14 mouse cellular contexts compared by ENCODE assay signal in genomic region chr11:98445238-98445637, GRCm38 (mm10). TPM values are rescaled to one million over a fixed set of nuclear protein-coding genes. Genes with fewer than 3 reads are reported as not detected.
DNase-seq lines count a peak whose midpoint lies in the region; ATAC-seq and TF ChIP-seq lines count a peak whose summit lies in the region.
"Had no signal": no experiment of that assay in that cellular context is flagged by ENCODE, and none has a peak within 500 bp of the region (broad histone marks: within the 10 kb centered on the region; RNA-seq: fewer than 3 reads in every experiment).

No protein-coding gene starts in this region.

- peak; percentile 32 for DNase-seq in lung, adult 2 months
- DNase-seq in lung, postnatal 25 days (ENCODE audit: low spot score), result no peak
- DNase-seq in lung, embryonic 14.5 days, result peak; percentile 61
- no peak for DNase-seq in stomach, postnatal 0 days (ENCODE audit: low spot score)
- no peak for DNase-seq in embryo, embryonic 10 days (ENCODE audit: low spot score)
- DNase-seq in adrenal gland, adult 8-10 months, result no peak
- DNase-seq: cerebellum, adult 9-11 months; heart, postnatal 14 days; right cerebral cortex, postnatal 14 days had no signal

- H3K4me3 ChIP-seq in lung, adult 2 months (replicated peaks; ENCODE audit: extremely low read depth, low read depth, low read length), result no peak overlapping the region
- no peak overlapping the region for H3K4me3 ChIP-seq in kidney, embryonic 16.5 days (ENCODE audit: low read length)
- no peak overlapping the region for H3K4me3 ChIP-seq in lung, embryonic 14.5 days (ENCODE audit: low read depth, low read length)
- no peak overlapping the region for H3K4me3 ChIP-seq in stomach, postnatal 0 days (ENCODE audit: low read depth, low read length)
- H3K4me3 ChIP-seq in forebrain, embryonic 15.5 days, result no peak overlapping the region
- H3K4me3 ChIP-seq: megakaryocyte, embryonic 14.5 days had no signal

- ATAC-seq in kidney, embryonic 16.5 days (ENCODE audit: low FRiP score, low TSS enrichment), result no peak
- peak; percentile 29; the same call in 1 of the 2 replicates for ATAC-seq in lung, embryonic 14.5 days (ENCODE audit: insufficient read depth)
- ATAC-seq in stomach, postnatal 0 days (ENCODE audit: low FRiP score, low TSS enrichment), result no peak
- no peak for ATAC-seq in forebrain, embryonic 15.5 days (replicated peaks)
- ATAC-seq: CD4-positive, CD25-positive, alpha-beta regulatory T cell, adult 4 months had no signal

- 25% methylated on average over 1 of the region's 1 CpGs for WGBS in lung, adult 2 months
- WGBS in kidney, embryonic 16.5 days, result 32% methylated on average over 1 of the region's 1 CpGs
- WGBS in lung, embryonic 14.5 days, result 0% methylated on average over 1 of the region's 1 CpGs
- 15% methylated on average over 1 of the region's 1 CpGs for WGBS in stomach, postnatal 0 days
- 58% methylated on average over 1 of the region's 1 CpGs for WGBS in forebrain, embryonic 15.5 days

- no peak for TF ChIP-seq POLR2A in lung, adult 2 months (IDR thresholded peaks at IDR 0.05; ENCODE audit: borderline replicate concordance, extremely low read depth, low read depth, low read length)

- TF ChIP-seq CTCF in lung, adult 2 months (IDR thresholded peaks at IDR 0.05; ENCODE audit: insufficient read depth, low read length), result no peak
- TF ChIP-seq CTCF in lung, embryonic 14.5 days (IDR thresholded peaks at IDR 0.05; ENCODE audit: low read depth), result no peak
- TF ChIP-seq CTCF in stomach, postnatal 0 days (IDR thresholded peaks at IDR 0.05; ENCODE audit: low read depth), result no peak

- 0 out of 2 replicates have a peak, but pooled peaks cover 4% of the 10 kb centered on the region for H3K27me3 ChIP-seq in kidney, embryonic 16.5 days (ENCODE audit: insufficient read depth, low read length)
- H3K27me3 ChIP-seq in lung, embryonic 14.5 days (ENCODE audit: insufficient read depth, low read length), result peaks cover 23% of the 10 kb centered on the region
- H3K27me3 ChIP-seq in stomach, postnatal 0 days (ENCODE audit: control insufficient read depth, insufficient read depth, low read length), result no peaks in the 10 kb centered on the region
- peaks cover 25% of the 10 kb centered on the region; the same call in 1 of the 2 replicates for H3K27me3 ChIP-seq in forebrain, embryonic 15.5 days

- H3K36me3 ChIP-seq in kidney, embryonic 16.5 days (ENCODE audit: insufficient read depth, low read length), result no peaks in the 10 kb centered on the region
- no peaks in the 10 kb centered on the region for H3K36me3 ChIP-seq in lung, embryonic 14.5 days (ENCODE audit: insufficient read depth)
- H3K36me3 ChIP-seq in stomach, postnatal 0 days (ENCODE audit: control insufficient read depth, insufficient read depth, low read length), result no peaks in the 10 kb centered on the region
- H3K36me3 ChIP-seq in forebrain, embryonic 15.5 days, result no peaks in the 10 kb centered on the region

- peak overlapping the region; percentile 99 for H3K27ac ChIP-seq in kidney, embryonic 16.5 days (ENCODE audit: low read length)
- H3K27ac ChIP-seq in lung, embryonic 14.5 days (ENCODE audit: low read depth), result peak overlapping the region; percentile 94
- peak overlapping the region; percentile 87 for H3K27ac ChIP-seq in stomach, postnatal 0 days (replicated peaks)
- H3K27ac ChIP-seq in forebrain, embryonic 15.5 days (replicated peaks), result no peak overlapping the region

- no peak overlapping the region for H3K9ac ChIP-seq in kidney, embryonic 16.5 days (replicated peaks; ENCODE audit: low read length)
- H3K9ac ChIP-seq in lung, embryonic 14.5 days, result no peak overlapping the region
- H3K9ac ChIP-seq in stomach, postnatal 0 days (ENCODE audit: low read length), result no peak overlapping the region
- H3K9ac ChIP-seq in forebrain, embryonic 15.5 days (replicated peaks), result no peak overlapping the region

- no peaks in the 10 kb centered on the region; the same call in 1 of the 2 replicates for H3K4me1 ChIP-seq in lung, adult 2 months (ENCODE audit: control insufficient read depth, insufficient read depth, low read length)
- peaks cover 14% of the 10 kb centered on the region for H3K4me1 ChIP-seq in kidney, embryonic 16.5 days (ENCODE audit: insufficient read depth, low read length)
- peaks cover 7% of the 10 kb centered on the region; the same call in 1 of the 2 replicates for H3K4me1 ChIP-seq in lung, embryonic 14.5 days (ENCODE audit: insufficient read depth)
- H3K4me1 ChIP-seq in stomach, postnatal 0 days (replicated peaks; ENCODE audit: control insufficient read depth, insufficient read depth), result no peaks in the 10 kb centered on the region; the same call in 1 of the 2 replicates
- 0 out of 2 replicates have a peak, but pooled peaks cover 6% of the 10 kb centered on the region for H3K4me1 ChIP-seq in forebrain, embryonic 15.5 days

- no peaks in the 10 kb centered on the region; the same call in 1 of the 2 replicates for H3K9me3 ChIP-seq in kidney, embryonic 16.5 days (ENCODE audit: low read length)
- no peaks in the 10 kb centered on the region for H3K9me3 ChIP-seq in lung, embryonic 14.5 days (ENCODE audit: low read depth, low read length)
- H3K9me3 ChIP-seq in stomach, postnatal 0 days (ENCODE audit: control insufficient read depth, low read length), result no peaks in the 10 kb centered on the region
- H3K9me3 ChIP-seq in forebrain, embryonic 15.5 days, result no peaks in the 10 kb centered on the region

- H3K4me2 ChIP-seq in kidney, embryonic 16.5 days (replicated peaks; ENCODE audit: low read depth, low read length), result no peak overlapping the region; the same call in 1 of the 2 replicates
- peak overlapping the region; percentile 56; the same call in 1 of the 2 replicates for H3K4me2 ChIP-seq in lung, embryonic 14.5 days
- H3K4me2 ChIP-seq in stomach, postnatal 0 days (replicated peaks; ENCODE audit: low read depth), result no peak overlapping the region
- H3K4me2 ChIP-seq in forebrain, embryonic 15.5 days (replicated peaks), result no peak overlapping the region

- TF ChIP-seq EP300 in stomach, postnatal 0 days (optimal IDR thresholded peaks at IDR 0.05), result no peak

RNA-seq across cellular contexts. Expression of gene Grb7, which starts 1.0 kb away (rescaled TPM):
- 48.0 and 48.9 TPM in 2 replicates for polyA plus RNA-seq in lung, adult 2 months (2012; rRNA removed)
- polyA plus RNA-seq in kidney, embryonic 16.5 days (2015; fragmentation: Nextera tagmentation; extraction: Ambion mirVana), result 86.2 and 87.7 TPM in 2 replicates
- 39.4 and 43.0 TPM in 2 replicates for polyA plus RNA-seq in lung, embryonic 14.5 days (2014; fragmentation: Nextera tagmentation; extraction: Ambion mirVana)
- 23.0 and 23.8 TPM in 2 replicates for polyA plus RNA-seq in stomach, postnatal 0 days (2015; fragmentation: Nextera tagmentation; extraction: Ambion mirVana)
- total RNA-seq in adrenal gland, adult 8-10 months (2022), result under 1 TPM in 3 of 4 experiments, not detected in 1; 0.13 to 0.70 (median 0.42) TPM
- polyA plus RNA-seq in forebrain, embryonic 15.5 days (2015; fragmentation: Nextera tagmentation; extraction: Ambion mirVana), result 0.42 and 0.61 TPM in 2 replicates
- total RNA-seq: granulocyte monocyte progenitor cell, adult 5-6 weeks had no signal

RNA-seq across cellular contexts. Expression of gene Mien1, which starts 6.4 kb away (rescaled TPM):
- polyA plus RNA-seq in lung, adult 2 months (2012; rRNA removed), result 44.8 and 58.0 TPM in 2 replicates
- 108 and 113 TPM in 2 replicates for polyA plus RNA-seq in kidney, embryonic 16.5 days (2015; fragmentation: Nextera tagmentation; extraction: Ambion mirVana)
- 62.9 and 65.3 TPM in 2 replicates for polyA plus RNA-seq in lung, embryonic 14.5 days (2014; fragmentation: Nextera tagmentation; extraction: Ambion mirVana)
- polyA plus RNA-seq in stomach, postnatal 0 days (2015; fragmentation: Nextera tagmentation; extraction: Ambion mirVana), result 133 and 142 TPM in 2 replicates
- 100 to 1,000 TPM in 1 of 4 experiments, 10 to 100 TPM in 3; 78.5 to 100 (median 88.6) TPM for total RNA-seq in adrenal gland, adult 8-10 months (2022)
- 259 and 263 TPM in 2 replicates for polyA plus RNA-seq in forebrain, embryonic 15.5 days (2015; fragmentation: Nextera tagmentation; extraction: Ambion mirVana)

RNA-seq across cellular contexts. Expression of gene Erbb2, which starts 33.0 kb away (rescaled TPM):
- polyA plus RNA-seq in lung, adult 2 months (2012; rRNA removed), result 31.7 and 33.8 TPM in 2 replicates
- polyA plus RNA-seq in kidney, embryonic 16.5 days (2015; fragmentation: Nextera tagmentation; extraction: Ambion mirVana), result 54.9 and 57.7 TPM in 2 replicates
- polyA plus RNA-seq in lung, embryonic 14.5 days (2014; fragmentation: Nextera tagmentation; extraction: Ambion mirVana), result 42.7 and 46.5 TPM in 2 replicates
- polyA plus RNA-seq in stomach, postnatal 0 days (2015; fragmentation: Nextera tagmentation; extraction: Ambion mirVana), result 26.9 and 30.7 TPM in 2 replicates
- total RNA-seq in adrenal gland, adult 8-10 months (2022), result 1 to 10 TPM; 4.4 to 6.6 (median 5.1) TPM
- polyA plus RNA-seq in forebrain, embryonic 15.5 days (2015; fragmentation: Nextera tagmentation; extraction: Ambion mirVana), result 6.1 and 6.2 TPM in 2 replicates
- total RNA-seq: granulocyte monocyte progenitor cell, adult 5-6 weeks had no signal

RNA-seq across cellular contexts. Expression of gene Pgap3, which starts 44.9 kb away (rescaled TPM):
- polyA plus RNA-seq in lung, adult 2 months (2012; rRNA removed), result 26.6 and 28.1 TPM in 2 replicates
- 17.6 and 22.3 TPM in 2 replicates for polyA plus RNA-seq in kidney, embryonic 16.5 days (2015; fragmentation: Nextera tagmentation; extraction: Ambion mirVana)
- 10.9 and 11.6 TPM in 2 replicates for polyA plus RNA-seq in lung, embryonic 14.5 days (2014; fragmentation: Nextera tagmentation; extraction: Ambion mirVana)
- 11.0 and 13.4 TPM in 2 replicates for polyA plus RNA-seq in stomach, postnatal 0 days (2015; fragmentation: Nextera tagmentation; extraction: Ambion mirVana)
- total RNA-seq in adrenal gland, adult 8-10 months (2022), result 10 to 100 TPM in 1 of 4 experiments, 1 to 10 TPM in 3; 5.7 to 10.5 (median 7.5) TPM
- polyA plus RNA-seq in forebrain, embryonic 15.5 days (2015; fragmentation: Nextera tagmentation; extraction: Ambion mirVana), result 6.5 and 7.7 TPM in 2 replicates

RNA-seq across cellular contexts. Expression of gene Pnmt, which starts 59.0 kb away (rescaled TPM):
- 2.0 and 3.5 TPM in 2 replicates for polyA plus RNA-seq in lung, adult 2 months (2012; rRNA removed)
- polyA plus RNA-seq in kidney, embryonic 16.5 days (2015; fragmentation: Nextera tagmentation; extraction: Ambion mirVana), result 2.5 and 2.8 TPM in 2 replicates
- not detected in 2 replicates for polyA plus RNA-seq in lung, embryonic 14.5 days (2014; fragmentation: Nextera tagmentation; extraction: Ambion mirVana)
- not detected in 2 replicates for polyA plus RNA-seq in stomach, postnatal 0 days (2015; fragmentation: Nextera tagmentation; extraction: Ambion mirVana)
- 1,000 to 10,000 TPM in 1 of 4 experiments, 100 to 1,000 TPM in 3; 210 to 1,003 (median 584) TPM for total RNA-seq in adrenal gland, adult 8-10 months (2022)
- 0.42 and 0.70 TPM in 2 replicates for polyA plus RNA-seq in forebrain, embryonic 15.5 days (2015; fragmentation: Nextera tagmentation; extraction: Ambion mirVana)
- total RNA-seq: granulocyte monocyte progenitor cell, adult 5-6 weeks had no signal
- polyA plus RNA-seq: CD4-positive, CD25-positive, alpha-beta regulatory T cell, adult 4 months had no signal

Comparison
In these comparisons a context has a peak if more than half of its experiments do, and no peak if none do; other contexts are left out.
1. DNase-seq: peak in lung, adult 2 months (single experiment) and lung, embryonic 14.5 days (single experiment); none in lung, postnatal 25 days (single experiment), stomach, postnatal 0 days (single experiment), embryo, embryonic 10 days (single experiment) and adrenal gland, adult 8-10 months (single experiment).
2. RNA of gene Grb7, which starts 1.0 kb away (polyA plus RNA-seq): 86.2 to 87.7 TPM in kidney, embryonic 16.5 days, 48.0 to 48.9 TPM in lung, adult 2 months, 39.4 to 43.0 TPM in lung, embryonic 14.5 days and 23.0 to 23.8 TPM in stomach, postnatal 0 days; 0.42 to 0.61 TPM in forebrain, embryonic 15.5 days; every median in the first group is over 10 times any median in the second.